Mouse (Mus musculus) erythroid progenitor cell, adult 5-6 weeks (primary cell): ENCODE measurements around the gene Robo2. TPM values are rescaled to one million over a fixed set of nuclear protein-coding genes. Genes with fewer than 3 reads are reported as not detected.

Experiments used
- ATAC-seq: replicated peaks from 2 replicates; pipeline ENCODE4 v1.8.0; 2016; ENCODE audit warnings: moderate number of reproducible peaks, mild to moderate bottlenecking, moderate TSS enrichment, inconsistent platforms; ENCODE audit not compliant: poor library complexity, low FRiP score, severe bottlenecking
- total RNA-seq, 2 experiments: library from RNA; stranded (forward) in 1 of 2; stranded (reverse) in 1 of 2; fragments of 150-400 nt in 1 of 2; fragments of 186-747, 209-891 nt in 1 of 2; gene quantifications; 2 replicates each; pipeline versions ENCODE4 v1.2.3 to v1.2.4; 2015 to 2017; ENCODE audit warnings: low replicate concordance in 2 of 2

Gene Robo2
- total RNA-seq, 2 experiments from 2014 or later = not detected

DNA sequence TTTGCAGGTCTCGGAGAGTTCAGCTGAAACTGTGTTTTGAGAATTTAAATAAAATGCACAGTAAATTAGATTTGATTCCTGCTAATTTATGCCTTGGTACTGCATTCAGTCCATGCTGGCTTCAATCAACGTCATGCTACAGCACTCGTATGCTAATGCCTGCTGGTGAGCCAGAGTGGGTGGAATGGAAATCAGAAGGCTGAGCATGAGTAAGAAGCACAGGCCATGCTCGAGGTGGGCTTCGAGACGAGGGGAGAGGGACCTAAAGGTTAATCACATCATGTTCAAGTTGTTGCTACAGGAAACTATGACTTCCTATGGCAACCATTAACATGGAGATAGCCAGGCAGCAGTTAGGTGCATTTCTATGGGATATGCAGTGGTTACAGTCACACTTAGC lies 420.4 kb downstream of the Robo2 start:
- no peak for ATAC-seq

GRCm38 (mm10) chr16:73969573-73969972 lies 442.1 kb downstream of the Robo2 start:
- ATAC-seq = no peak

DNA sequence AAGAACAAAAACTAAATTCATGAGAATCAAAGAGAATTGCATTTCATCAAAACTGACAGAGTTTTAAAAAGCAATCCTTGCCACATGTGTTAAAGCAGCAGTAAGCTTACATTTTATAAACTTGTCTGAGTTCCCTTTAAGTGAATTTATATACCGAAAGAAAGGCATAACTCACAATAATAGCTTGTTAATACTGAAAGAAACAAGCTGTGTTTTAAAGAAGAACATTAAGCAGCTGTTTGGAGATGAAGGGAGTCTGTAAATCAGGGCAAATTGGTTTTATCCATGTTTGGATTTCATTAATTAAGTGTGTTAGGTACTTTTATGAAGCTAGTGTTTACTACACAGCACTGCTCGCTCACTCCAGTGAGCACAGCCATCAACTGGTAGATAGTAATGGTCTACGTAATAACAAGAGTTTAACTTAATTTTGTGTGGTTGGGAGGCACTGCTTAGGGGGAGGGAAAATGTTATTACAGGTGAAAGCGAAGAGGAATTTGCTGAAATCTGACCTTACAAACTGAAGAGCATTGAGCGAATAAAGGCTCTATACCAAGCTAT lies 447.2 kb downstream of the Robo2 start:
- no peak for ATAC-seq

GRCm38 (mm10) chr16:73959479-73959970 lies 452.1 kb downstream of the Robo2 start:
- ATAC-seq = no peak

- ATAC-seq = no peak
These were observed 453.1 kb downstream of the Robo2 start for GRCm38 (mm10) chr16:73958524-73958846.

GRCm38 (mm10) chr16:73957675-73958523 lies 453.7 kb downstream of the Robo2 start:
- ATAC-seq = no peak

DNA sequence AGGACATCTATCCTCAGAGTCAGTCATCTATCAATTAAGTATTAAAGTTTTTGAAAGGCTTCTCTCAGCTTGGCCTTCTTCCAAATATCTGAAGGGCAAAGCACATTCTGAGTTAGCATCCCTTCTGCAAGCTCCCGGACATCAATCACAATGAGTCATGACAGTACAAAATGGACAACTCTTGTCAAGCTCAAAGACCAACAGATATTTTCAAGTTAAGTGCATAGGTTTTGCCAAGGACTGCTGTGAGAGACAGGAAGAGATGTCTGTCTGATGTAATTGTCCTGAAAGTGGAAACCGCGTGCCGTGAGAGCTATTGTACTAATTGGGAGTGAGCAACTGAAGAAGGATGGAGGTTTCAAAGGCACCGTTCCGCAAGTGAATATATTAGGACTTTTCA lies 465.5 kb downstream of the Robo2 start:
- no peak for ATAC-seq

GRCm38 (mm10) chr16:73940211-73940541 lies 471.4 kb downstream of the Robo2 start:
- ATAC-seq = no peak

DNA sequence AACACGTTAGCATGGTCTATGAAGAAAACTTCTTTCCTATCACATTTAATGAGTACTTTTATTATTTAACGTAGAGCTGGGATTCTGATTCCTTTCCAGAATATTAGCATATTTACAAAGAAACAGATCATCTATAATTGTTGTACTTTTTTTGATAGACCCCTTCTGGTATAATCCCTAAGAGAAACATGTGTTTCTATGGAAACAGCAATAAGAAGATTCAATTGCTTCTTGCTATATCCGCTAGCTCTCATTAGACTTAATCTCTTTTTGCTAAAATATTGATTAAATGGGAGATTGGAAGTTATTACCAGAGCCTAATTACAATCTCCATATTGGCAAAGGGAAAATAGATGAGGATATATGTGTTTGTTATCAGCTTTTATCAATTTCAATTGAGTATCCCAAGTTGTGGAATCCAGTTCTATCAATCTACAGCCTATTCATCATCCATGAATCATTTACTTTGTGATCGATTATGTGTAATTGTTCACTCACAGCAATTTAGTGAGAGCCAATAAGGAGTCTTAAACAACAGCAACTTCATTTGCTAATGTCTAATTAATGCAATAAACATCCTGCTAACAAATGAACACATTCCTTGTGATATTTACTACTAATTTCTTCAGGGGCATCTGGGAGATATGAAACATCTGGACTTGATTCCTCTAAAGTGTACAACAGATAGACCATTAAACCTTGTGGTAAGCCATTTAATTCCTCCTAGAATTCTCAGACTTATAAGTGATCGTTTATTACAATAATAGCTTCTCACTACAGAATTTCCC lies 472.0 kb downstream of the Robo2 start:
- no peak for ATAC-seq

GRCm38 (mm10) chr16:73930323-73930722 lies 481.3 kb downstream of the Robo2 start:
- no peak for ATAC-seq

DNA sequence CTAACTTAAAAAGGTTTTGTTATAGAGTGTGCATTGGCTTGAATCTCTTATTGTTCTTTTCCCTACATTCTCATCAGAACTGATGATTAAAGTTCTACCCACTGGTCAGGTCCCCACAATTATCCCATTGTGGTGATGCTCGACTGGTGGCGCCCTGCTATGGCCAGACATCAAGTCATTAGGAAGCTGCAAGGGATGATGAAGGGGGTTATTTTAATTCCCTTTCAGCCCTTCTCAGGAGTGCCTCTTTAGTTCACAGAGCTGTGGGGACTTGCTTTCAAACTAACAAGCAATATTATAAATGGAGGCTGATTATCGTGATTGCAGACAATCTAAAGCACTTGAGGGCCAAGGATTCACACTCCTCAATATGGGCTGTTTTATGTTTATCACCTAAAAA lies 484.1 kb downstream of the Robo2 start:
- ATAC-seq = no peak

GRCm38 (mm10) chr16:73915425-73915824 lies 496.2 kb downstream of the Robo2 start:
- ATAC-seq = no peak

- no peak for ATAC-seq
These were observed 496.7 kb downstream of the Robo2 start for GRCm38 (mm10) chr16:73914936-73915335.

DNA sequence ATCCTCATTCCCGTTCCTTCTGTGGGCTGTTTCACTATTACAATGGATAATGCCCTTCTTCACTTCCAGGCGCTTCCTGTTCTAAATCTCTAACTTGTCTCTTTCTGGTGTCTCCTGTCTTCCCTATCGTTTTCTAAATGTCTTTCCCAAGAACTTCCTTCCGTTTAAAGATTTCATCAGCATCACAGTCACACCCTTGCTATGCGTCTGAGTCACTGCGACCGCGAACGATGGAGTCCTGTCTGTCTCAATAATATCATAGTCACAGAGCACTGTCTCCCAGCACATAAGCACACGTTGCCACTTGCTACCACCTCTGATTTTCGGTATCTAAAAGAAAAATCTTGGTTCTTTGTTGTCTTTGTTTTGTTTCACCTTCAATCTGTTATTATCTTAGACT lies 503.1 kb downstream of the Robo2 start:
- ATAC-seq = no peak

- ATAC-seq = no peak
These were observed 514.8 kb downstream of the Robo2 start for GRCm38 (mm10) chr16:73896856-73897255.

DNA sequence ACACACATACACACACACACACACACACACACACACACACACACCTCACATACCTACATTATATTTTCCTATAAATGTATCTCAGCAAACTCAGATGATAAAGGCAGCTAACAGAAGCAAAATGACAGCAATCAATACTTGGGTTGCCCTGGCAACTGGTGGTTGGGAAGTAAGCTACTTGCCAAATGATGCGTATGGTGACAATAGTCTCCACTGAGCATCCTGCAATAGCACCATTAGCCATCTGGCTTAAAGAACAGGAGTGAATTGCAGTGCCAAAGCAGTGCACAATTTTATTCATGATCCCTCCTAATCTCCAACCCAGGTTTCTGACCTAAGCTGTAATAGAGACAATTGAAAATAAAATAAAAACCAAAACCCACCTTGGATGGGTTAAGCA lies 529.7 kb downstream of the Robo2 start:
- no peak for ATAC-seq

GRCm38 (mm10) chr16:73877973-73878372 lies 533.7 kb downstream of the Robo2 start:
- no peak for ATAC-seq

- no peak for ATAC-seq
These were observed 536.6 kb downstream of the Robo2 start for GRCm38 (mm10) chr16:73874991-73875390.

DNA sequence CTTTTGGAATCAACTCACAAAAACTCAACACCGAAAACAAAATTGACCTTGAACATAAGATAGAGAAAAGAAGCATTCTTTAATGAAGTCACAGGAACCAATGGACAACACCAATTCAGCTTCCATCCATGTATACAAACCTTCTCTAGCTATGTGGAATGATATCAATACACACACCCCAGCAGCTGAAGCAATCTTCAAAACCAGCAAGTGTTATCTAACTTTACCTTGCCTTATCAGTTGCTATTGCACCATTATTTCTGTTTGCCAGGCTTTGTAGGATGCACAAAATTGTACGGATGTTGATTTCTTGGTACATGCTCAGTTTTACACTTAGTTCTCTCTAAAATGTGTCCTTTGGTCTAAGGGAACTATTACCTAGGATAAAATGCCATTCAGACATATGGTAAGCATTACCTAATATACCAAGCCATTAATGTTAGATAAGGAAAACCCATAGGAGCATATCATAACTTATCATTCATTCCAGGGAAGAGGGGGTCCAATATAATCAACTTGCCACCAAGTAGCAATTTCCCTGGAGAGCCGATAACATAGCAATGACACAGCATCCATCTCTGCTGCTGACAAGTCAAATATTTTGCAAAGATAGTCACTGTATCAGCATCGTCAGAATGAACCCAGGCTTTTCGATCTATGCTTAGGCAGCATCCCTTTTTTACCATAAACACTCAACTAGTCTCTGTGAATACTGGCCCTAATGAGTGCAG lies 537.6 kb downstream of the Robo2 start:
- ATAC-seq = peak; percentile 46

GRCm38 (mm10) chr16:73870296-73870695 lies 541.3 kb downstream of the Robo2 start:
- no peak for ATAC-seq
